Mouse (Mus musculus) liver, adult 2 months (tissue): ENCODE data around the gene Acvr2b.

Source experiments
- CTCF ChIP-seq: fragments of 200-500 bp; IDR thresholded peaks from 2 replicates; pipeline ENCODE4 v1.5.1; 2011; ENCODE audit warnings: low read depth, low read length, control low read depth
- POLR2A ChIP-seq: fragments of 200-500 bp; IDR thresholded peaks from 2 replicates; pipeline ENCODE4 v1.6.1; 2011; ENCODE audit warnings: low read length, control low read depth; ENCODE audit not compliant: insufficient read depth; ENCODE audit errors: extremely low read depth

GRCm38 (mm10) chr9:119455967-119456366 lies 54.0 kb downstream of the Acvr2b start:
- TF ChIP-seq POLR2A: no peak
- TF ChIP-seq CTCF: no peak
